13 mouse cellular contexts compared by ENCODE assay signal in genomic region chr8:70675336-70675735, GRCm38 (mm10). TPM values are rescaled to one million over a fixed set of nuclear protein-coding genes. Genes with fewer than 3 reads are reported as not detected.
DNase-seq lines count a peak whose midpoint lies in the region; ATAC-seq and TF ChIP-seq lines count a peak whose summit lies in the region.
"Had no signal": no experiment of that assay in that cellular context is flagged by ENCODE, and none has a peak within 500 bp of the region (broad histone marks: within the 10 kb centered on the region; RNA-seq: fewer than 3 reads in every experiment).

No protein-coding gene starts in this region.

- no peak overlapping the region for H3K4me2 ChIP-seq in kidney, postnatal 0 days (ENCODE audit: low read length)
- H3K4me2 ChIP-seq in liver, embryonic 13.5 days, result peak overlapping the region; percentile 87; the same call in 1 of the 2 replicates
- no peak overlapping the region for H3K4me2 ChIP-seq in forebrain, embryonic 15.5 days (replicated peaks)
- H3K4me2 ChIP-seq: midbrain, embryonic 12.5 days had no signal

- H3K36me3 ChIP-seq in kidney, postnatal 0 days (ENCODE audit: insufficient read depth, low read length), result peaks cover 18% of the 10 kb centered on the region
- peaks cover 0 to 20% of the 10 kb centered on the region in 2 experiments; a peak in 2 of 4 replicates for H3K36me3 ChIP-seq in MEL (ENCODE audit: control insufficient read depth in 1 of 2, insufficient read depth in 2 of 2, low read length in 2 of 2)
- peaks cover 43% of the 10 kb centered on the region for H3K36me3 ChIP-seq in liver, embryonic 13.5 days
- H3K36me3 ChIP-seq in forebrain, embryonic 15.5 days, result peaks cover 12% of the 10 kb centered on the region
- H3K36me3 ChIP-seq in forebrain, embryonic 10.5 days (replicated peaks), result peaks cover 47% of the 10 kb centered on the region

- no peak overlapping the region for H3K4me3 ChIP-seq in kidney, postnatal 0 days (replicated peaks; ENCODE audit: low read depth, low read length)
- H3K4me3 ChIP-seq in MEL (ENCODE audit: control insufficient read depth in 1 of 2, insufficient read depth in 1 of 2, low read depth in 2 of 2, low read length in 2 of 2), result no peak overlapping the region
- no peak overlapping the region for H3K4me3 ChIP-seq in liver, embryonic 13.5 days (replicated peaks)
- no peak overlapping the region for H3K4me3 ChIP-seq in forebrain, embryonic 15.5 days
- no peak overlapping the region for H3K4me3 ChIP-seq in forebrain, embryonic 10.5 days
- H3K4me3 ChIP-seq: midbrain, embryonic 12.5 days had no signal

- TF ChIP-seq POLR2A in MEL (IDR thresholded peaks at IDR 0.05; ENCODE audit: control insufficient read depth in 1 of 2, insufficient read depth in 1 of 2, low read depth in 1 of 2, low read length in 2 of 2, poor library complexity in 1 of 2), result no peak

- ATAC-seq in kidney, postnatal 0 days (replicated peaks; ENCODE audit: low FRiP score, low read depth), result no peak
- ATAC-seq in liver, embryonic 13.5 days (ENCODE audit: low read depth), result no peak
- ATAC-seq in forebrain, embryonic 15.5 days (replicated peaks), result no peak

- no peak overlapping the region for H3K9ac ChIP-seq in kidney, postnatal 0 days (ENCODE audit: low read depth, low read length)
- no peak overlapping the region for H3K9ac ChIP-seq in MEL (ENCODE audit: control insufficient read depth, low read depth, low read length, poor library complexity, severe bottlenecking)
- H3K9ac ChIP-seq in liver, embryonic 13.5 days, result peak overlapping the region; percentile 76
- no peak overlapping the region for H3K9ac ChIP-seq in forebrain, embryonic 15.5 days (replicated peaks)
- H3K9ac ChIP-seq: midbrain, embryonic 12.5 days had no signal

- no peak for TF ChIP-seq EP300 in MEL (IDR thresholded peaks at IDR 0.05; ENCODE audit: low read depth in 1 of 2, low read length in 2 of 2)

- H3K27me3 ChIP-seq in kidney, postnatal 0 days (ENCODE audit: insufficient read depth, low read length), result no peaks in the 10 kb centered on the region
- no peaks in the 10 kb centered on the region for H3K27me3 ChIP-seq in MEL (ENCODE audit: control insufficient read depth in 1 of 2, insufficient read depth in 2 of 2, low read length in 2 of 2)
- no peaks in the 10 kb centered on the region for H3K27me3 ChIP-seq in liver, embryonic 13.5 days
- H3K27me3 ChIP-seq in forebrain, embryonic 15.5 days, result no peaks in the 10 kb centered on the region
- H3K27me3 ChIP-seq in forebrain, embryonic 10.5 days (ENCODE audit: poor library complexity, severe bottlenecking), result no peaks in the 10 kb centered on the region
- H3K27me3 ChIP-seq: midbrain, embryonic 12.5 days had no signal

- H3K27ac ChIP-seq in kidney, postnatal 0 days, result peak overlapping the region; percentile 96; the same call in 1 of the 2 replicates
- no peak overlapping the region; the same call in 1 of the 2 replicates for H3K27ac ChIP-seq in MEL (ENCODE audit: control insufficient read depth, low read depth, low read length)
- peak overlapping the region; percentile 92 for H3K27ac ChIP-seq in liver, embryonic 13.5 days
- no peak overlapping the region for H3K27ac ChIP-seq in forebrain, embryonic 15.5 days (replicated peaks)
- H3K27ac ChIP-seq in forebrain, embryonic 10.5 days, result no peak overlapping the region
- H3K27ac ChIP-seq: midbrain, embryonic 12.5 days had no signal

- H3K79me2 ChIP-seq in MEL (ENCODE audit: control insufficient read depth, insufficient read depth, low read length, poor library complexity), result peaks cover 22% of the 10 kb centered on the region

- no peak for TF ChIP-seq CTCF in kidney, postnatal 0 days (IDR thresholded peaks at IDR 0.05; ENCODE audit: low read depth)
- no peak for TF ChIP-seq CTCF in MEL (IDR thresholded peaks at IDR 0.05 in 2 of 3, conservative IDR thresholded peaks at IDR 0.05 in 1 of 3; ENCODE audit: control insufficient read depth in 1 of 3, insufficient read depth in 1 of 3, low read depth in 2 of 3, low read length in 3 of 3, poor library complexity in 1 of 3, severe bottlenecking in 1 of 3)

- peaks cover 18% of the 10 kb centered on the region for H3K4me1 ChIP-seq in kidney, postnatal 0 days (replicated peaks; ENCODE audit: insufficient read depth, low read length)
- peaks cover 5 to 21% of the 10 kb centered on the region in 2 experiments; a peak in 3 of 4 replicates for H3K4me1 ChIP-seq in MEL (ENCODE audit: control insufficient read depth in 1 of 2, insufficient read depth in 2 of 2, low read length in 2 of 2)
- H3K4me1 ChIP-seq in liver, embryonic 13.5 days (replicated peaks), result peaks cover 87% of the 10 kb centered on the region
- peaks cover 21% of the 10 kb centered on the region for H3K4me1 ChIP-seq in forebrain, embryonic 15.5 days
- H3K4me1 ChIP-seq in forebrain, embryonic 10.5 days, result peaks cover 38% of the 10 kb centered on the region

- H3K9me3 ChIP-seq in kidney, postnatal 0 days (replicated peaks; ENCODE audit: low read length), result no peaks in the 10 kb centered on the region
- no peaks in the 10 kb centered on the region for H3K9me3 ChIP-seq in MEL (replicated peaks; ENCODE audit: insufficient read depth, low read length)
- no peaks in the 10 kb centered on the region for H3K9me3 ChIP-seq in liver, embryonic 13.5 days (replicated peaks)
- no peaks in the 10 kb centered on the region for H3K9me3 ChIP-seq in forebrain, embryonic 15.5 days
- no peaks in the 10 kb centered on the region for H3K9me3 ChIP-seq in forebrain, embryonic 10.5 days
- H3K9me3 ChIP-seq: midbrain, embryonic 12.5 days had no signal

- WGBS in kidney, postnatal 0 days, result 80% methylated on average over 1 of the region's 1 CpGs
- WGBS in liver, embryonic 13.5 days (ENCODE audit: insufficient replicate concordance), result 44% methylated on average over 1 of the region's 1 CpGs
- WGBS in forebrain, embryonic 15.5 days, result 97% methylated on average over 1 of the region's 1 CpGs
- WGBS in forebrain, embryonic 10.5 days, result 83% methylated on average over 1 of the region's 1 CpGs

- no peak for TF ChIP-seq RAD21 in MEL (IDR thresholded peaks at IDR 0.05; ENCODE audit: low read depth, low read length)

- no peak for DNase-seq in kidney, postnatal 0 days (ENCODE audit: low spot score)
- DNase-seq in kidney, postnatal 36 days, result no peak
- peak; percentile 29 for DNase-seq in MEL (ENCODE audit: low read depth, low spot score)
- DNase-seq in liver, embryonic 13.5 days, result no peak
- DNase-seq in thymus, postnatal 10 days (ENCODE audit: low spot score in 2 of 2), result peak; percentile 59 to 73
- DNase-seq in forebrain, embryonic 10.5 days (ENCODE audit: extremely low spot score, low spot score), result no peak
- DNase-seq in cerebellum, postnatal 4 days (ENCODE audit: low spot score in 2 of 2), result no peak
- DNase-seq: kidney, adult 18-20 months; left cerebral cortex, postnatal 4 days had no signal

RNA-seq across cellular contexts. Expression of gene Lsm4, which starts 2.3 kb away (rescaled TPM):
- polyA plus RNA-seq in kidney, postnatal 0 days (2015; fragmentation: Nextera tagmentation; extraction: Ambion mirVana), result 243 and 281 TPM in 2 replicates
- 152 and 172 TPM in 2 replicates for total RNA-seq in MEL (2012; rRNA removed)
- polyA plus RNA-seq in MEL (2012; ENCODE audit: insufficient read depth in 1 of 2, insufficient read length in 2 of 2, low read depth in 1 of 2, low replicate concordance in 2 of 2, missing spikeins in 1 of 2), result 1,000 to 10,000 TPM in 1 of 2 experiments, 100 to 1,000 TPM in 1; 514 to 2,024 TPM
- 185 and 200 TPM in 2 replicates for polyA plus RNA-seq in liver, embryonic 13.5 days (2015; fragmentation: Nextera tagmentation; extraction: Ambion mirVana)
- 211 and 228 TPM in 2 replicates for polyA plus RNA-seq in forebrain, embryonic 15.5 days (2015; fragmentation: Nextera tagmentation; extraction: Ambion mirVana)
- polyA plus RNA-seq in forebrain, embryonic 10.5 days (2016; fragmentation: Nextera tagmentation; extraction: Ambion mirVana), result 336 and 339 TPM in 2 replicates

RNA-seq across cellular contexts. Expression of gene Pgpep1, which starts 15.1 kb away (rescaled TPM):
- 84.2 and 87.5 TPM in 2 replicates for polyA plus RNA-seq in kidney, postnatal 0 days (2015; fragmentation: Nextera tagmentation; extraction: Ambion mirVana)
- 12.6 and 13.7 TPM in 2 replicates for total RNA-seq in MEL (2012; rRNA removed)
- polyA plus RNA-seq in MEL (2012; ENCODE audit: insufficient read depth in 1 of 2, insufficient read length in 2 of 2, low read depth in 1 of 2, low replicate concordance in 2 of 2, missing spikeins in 1 of 2), result 10 to 100 TPM in 1 of 2 experiments, not detected in 1; 19.5 TPM
- 17.9 and 19.5 TPM in 2 replicates for polyA plus RNA-seq in liver, embryonic 13.5 days (2015; fragmentation: Nextera tagmentation; extraction: Ambion mirVana)
- polyA plus RNA-seq in forebrain, embryonic 15.5 days (2015; fragmentation: Nextera tagmentation; extraction: Ambion mirVana), result 63.6 and 70.2 TPM in 2 replicates
- polyA plus RNA-seq in forebrain, embryonic 10.5 days (2016; fragmentation: Nextera tagmentation; extraction: Ambion mirVana), result 40.5 and 49.3 TPM in 2 replicates

RNA-seq across cellular contexts. Expression of gene Jund, which starts 23.4 kb away (rescaled TPM):
- polyA plus RNA-seq in kidney, postnatal 0 days (2015; fragmentation: Nextera tagmentation; extraction: Ambion mirVana), result 72.4 and 98.1 TPM in 2 replicates
- 11.1 and 16.5 TPM in 2 replicates for total RNA-seq in MEL (2012; rRNA removed)
- 10 to 100 TPM in 1 of 2 experiments, not detected in 1; 18.8 TPM for polyA plus RNA-seq in MEL (2012; ENCODE audit: insufficient read depth in 1 of 2, insufficient read length in 2 of 2, low read depth in 1 of 2, low replicate concordance in 2 of 2, missing spikeins in 1 of 2)
- 17.9 and 22.0 TPM in 2 replicates for polyA plus RNA-seq in liver, embryonic 13.5 days (2015; fragmentation: Nextera tagmentation; extraction: Ambion mirVana)
- 89.0 and 96.0 TPM in 2 replicates for polyA plus RNA-seq in forebrain, embryonic 15.5 days (2015; fragmentation: Nextera tagmentation; extraction: Ambion mirVana)
- polyA plus RNA-seq in forebrain, embryonic 10.5 days (2016; fragmentation: Nextera tagmentation; extraction: Ambion mirVana), result 49.6 and 50.9 TPM in 2 replicates

RNA-seq across cellular contexts. Expression of gene Iqcn, which starts 27.9 kb away (rescaled TPM):
- 0.03 and 0.05 TPM in 2 replicates for polyA plus RNA-seq in kidney, postnatal 0 days (2015; fragmentation: Nextera tagmentation; extraction: Ambion mirVana)
- total RNA-seq in MEL (2012; rRNA removed), result 0.03 TPM in 1 of 2 replicates, not detected in the other
- not detected for polyA plus RNA-seq in MEL (2012; ENCODE audit: insufficient read depth in 1 of 2, insufficient read length in 2 of 2, low read depth in 1 of 2, low replicate concordance in 2 of 2, missing spikeins in 1 of 2)
- polyA plus RNA-seq in liver, embryonic 13.5 days (2015; fragmentation: Nextera tagmentation; extraction: Ambion mirVana), result not detected in 2 replicates
- 0.13 and 0.14 TPM in 2 replicates for polyA plus RNA-seq in forebrain, embryonic 15.5 days (2015; fragmentation: Nextera tagmentation; extraction: Ambion mirVana)
- 0.02 TPM in 1 of 2 replicates, not detected in the other for polyA plus RNA-seq in forebrain, embryonic 10.5 days (2016; fragmentation: Nextera tagmentation; extraction: Ambion mirVana)
- total RNA-seq: gastrocnemius, postnatal 4 days had no signal

RNA-seq across cellular contexts. Expression of gene Gm3336, which starts 43.0 kb away (rescaled TPM):
- polyA plus RNA-seq in kidney, postnatal 0 days (2015; fragmentation: Nextera tagmentation; extraction: Ambion mirVana), result 0.70 and 0.74 TPM in 2 replicates
- total RNA-seq in MEL (2012; rRNA removed), result 0.19 and 0.20 TPM in 2 replicates
- polyA plus RNA-seq in MEL (2012; ENCODE audit: insufficient read depth in 1 of 2, insufficient read length in 2 of 2, low read depth in 1 of 2, low replicate concordance in 2 of 2, missing spikeins in 1 of 2), result under 1 TPM in 1 of 2 experiments, not detected in 1; 0.72 TPM
- polyA plus RNA-seq in liver, embryonic 13.5 days (2015; fragmentation: Nextera tagmentation; extraction: Ambion mirVana), result 0.14 TPM in 1 of 2 replicates, not detected in the other
- not detected in 2 replicates for polyA plus RNA-seq in forebrain, embryonic 15.5 days (2015; fragmentation: Nextera tagmentation; extraction: Ambion mirVana)
- polyA plus RNA-seq in forebrain, embryonic 10.5 days (2016; fragmentation: Nextera tagmentation; extraction: Ambion mirVana), result not detected in 2 replicates
- total RNA-seq: gastrocnemius, postnatal 4 days; left cerebral cortex, postnatal 4 days had no signal
- polyA plus RNA-seq: brain, embryonic 14.5 days; midbrain, embryonic 12.5 days had no signal

Comparison
In these comparisons a context has a peak if more than half of its experiments do, and no peak if none do; other contexts are left out.
1. DNase-seq: peak in MEL (single experiment) and thymus, postnatal 10 days (2 of 2); none in kidney, postnatal 0 days (single experiment), kidney, postnatal 36 days (0 of 2), liver, embryonic 13.5 days (single experiment), forebrain, embryonic 10.5 days (single experiment) and cerebellum, postnatal 4 days (0 of 2).
2. H3K27ac ChIP-seq: peak in kidney, postnatal 0 days (single experiment) and liver, embryonic 13.5 days (single experiment); none in MEL (single experiment), forebrain, embryonic 15.5 days (single experiment) and forebrain, embryonic 10.5 days (single experiment).